Mouse (Mus musculus) kidney, adult 2 months (tissue): ENCODE data around the gene Lypd1.

Experiments
- CTCF ChIP-seq: fragments of 200-500 bp; conservative IDR thresholded peaks from 2 replicates; pipeline ENCODE4 v1.5.1; 2011; ENCODE audit warnings: low read depth, mild to moderate bottlenecking, control low read depth, low read length, moderate library complexity, mixed read lengths; ENCODE audit not compliant: insufficient read depth, insufficient read length
- POLR2A ChIP-seq: fragments of 200-500 bp; IDR thresholded peaks from one replicate; pipeline ENCODE4 v1.6.1; 2011; ENCODE audit warnings: low read depth, low read length, control low read depth

- no peak for TF ChIP-seq CTCF
- TF ChIP-seq POLR2A: no peak
These were observed 58.3 kb downstream of the Lypd1 start for GRCm38 (mm10) chr1:125854646-125855045.
